Mouse (Mus musculus): ENCODE results near the gene Akap11.

GRCm38 (mm10) chr14:78541319-78541718 lies 4.7 kb upstream of the Akap11 start:
- TF ChIP-seq GATA1 (IDR thresholded peaks at IDR 0.05; ENCODE audit: low read length) (no peak), TAL1 (IDR thresholded peaks at IDR 0.05; ENCODE audit: low read length) (no peak)

All from erythroblast, embryonic 14.5 days (primary cell).